Mouse (Mus musculus) G1E (cell line): ENCODE results near the gene Atp2a1. TPM values are rescaled to one million over a fixed set of nuclear protein-coding genes. Genes with fewer than 3 reads are reported as not detected.

Experiments used
- ATAC-seq: 2 replicates; pipeline ENCODE4 v1.8.0; 2016; ENCODE audit warnings: mild to moderate bottlenecking; ENCODE audit not compliant: insufficient number of reproducible peaks, poor library complexity, low FRiP score, severe bottlenecking; ENCODE audit errors: extremely low read depth
- DNase-seq: peaks from one replicate; pipeline ENCODE4 v3.0.0; 2012; ENCODE audit warnings: low spot score
- H3K27me3 ChIP-seq: 2 replicates; pipeline ENCODE4 v1.6.1; 2012; ENCODE audit warnings: mild to moderate bottlenecking, low read length, inconsistent platforms; ENCODE audit not compliant: insufficient read depth
- H3K36me3 ChIP-seq: replicated peaks from 2 replicates; pipeline ENCODE3; 2012; ENCODE audit warnings: mild to moderate bottlenecking, inconsistent platforms
- H3K4me1 ChIP-seq: 2 replicates; pipeline ENCODE4 v1.6.1; 2012; ENCODE audit warnings: low read depth, low read length, inconsistent platforms, mixed read lengths; ENCODE audit not compliant: insufficient read depth
- H3K4me3 ChIP-seq: 2 replicates; pipeline ENCODE4 v1.5.1; 2012; ENCODE audit warnings: low read depth, mild to moderate bottlenecking, inconsistent platforms, low read length, moderate library complexity, mixed read lengths
- H3K9me3 ChIP-seq: replicated peaks from 2 replicates; pipeline ENCODE4 v1.6.1; 2012; ENCODE audit warnings: inconsistent platforms
- CTCF ChIP-seq: IDR thresholded peaks from 2 replicates; pipeline ENCODE4 v1.5.1; 2012; ENCODE audit warnings: low read depth, low read length, inconsistent platforms, mixed read lengths
- GATA1 ChIP-seq: IDR thresholded peaks from 2 replicates; pipeline ENCODE4 v1.6.1; 2012; ENCODE audit warnings: borderline replicate concordance, low read length, inconsistent platforms, mixed read lengths
- GATA2 ChIP-seq: IDR thresholded peaks from 2 replicates; pipeline ENCODE4 v1.6.1; 2012; ENCODE audit warnings: low read depth, low read length, inconsistent platforms, borderline replicate concordance
- POLR2AphosphoS5 ChIP-seq: IDR thresholded peaks from 2 replicates; pipeline ENCODE4 v1.6.1; 2012; ENCODE audit warnings: low read depth, low read length, inconsistent platforms; ENCODE audit not compliant: insufficient replicate concordance
- TAL1 ChIP-seq: conservative IDR thresholded peaks from 2 replicates; pipeline ENCODE4 v1.6.1; 2012; ENCODE audit warnings: low read depth, low read length, inconsistent platforms, mixed read lengths
- polyA plus RNA-seq: library from polyadenylated mRNA; stranded (reverse); fragments of >175 nt; gene quantifications from 2 replicates; pipeline ENCODE4 v1.2.3, GENCODE M21; 2012
- total RNA-seq, 2 experiments: library from RNA; stranded (forward) in 1 of 2; stranded (reverse) in 1 of 2; fragments of 200-1000 nt in 1 of 2; fragments of >200 nt in 1 of 2; fragmentation: Nextera tagmentation in 1 of 2; gene quantifications; 2 replicates each; pipeline ENCODE4 v1.2.3; 2014 to 2017

Atp2a1 gene
- total and polyA plus RNA-seq, 3 experiments, result 0.02 TPM; not detected in 2

DNA sequence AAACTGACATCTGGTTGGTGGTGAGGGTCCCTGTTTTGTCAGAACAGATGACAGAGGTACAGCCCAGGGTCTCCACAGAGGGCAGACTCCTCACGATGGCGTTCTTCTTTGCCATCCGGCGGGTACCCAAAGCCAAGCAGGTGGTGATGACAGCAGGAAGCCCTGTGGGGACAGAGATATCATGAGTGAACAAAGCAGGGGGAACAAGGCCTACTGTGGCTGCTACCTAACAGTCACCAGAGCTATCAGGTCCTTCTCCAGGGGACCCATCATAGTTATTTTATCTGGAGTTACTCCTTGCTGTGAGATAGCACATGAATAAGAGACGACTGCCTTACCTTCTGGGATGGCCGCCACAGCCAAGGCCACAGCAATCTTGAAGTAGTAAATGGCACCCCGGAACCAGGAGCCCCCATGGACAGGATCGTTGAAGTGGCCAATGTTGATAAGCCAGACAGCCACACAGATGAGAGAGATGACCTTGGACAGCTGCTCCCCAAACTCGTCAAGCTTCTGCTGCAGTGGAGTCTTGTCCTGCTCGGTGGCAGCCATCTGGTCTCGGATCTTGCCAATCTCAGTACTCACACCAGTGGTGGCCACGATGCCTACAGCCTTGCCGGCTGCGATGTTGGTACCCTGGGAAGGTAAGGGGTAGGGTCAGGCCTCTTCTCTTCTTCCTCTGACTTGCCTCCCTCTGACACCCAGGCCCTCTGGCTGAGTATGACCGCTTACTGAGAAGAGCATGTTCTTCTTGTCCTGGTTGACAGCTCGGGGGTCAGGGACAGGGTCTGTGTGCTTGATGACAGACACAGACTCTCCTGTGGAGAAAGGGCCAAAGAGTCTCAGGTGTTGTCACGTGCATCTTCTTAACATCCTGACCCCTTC lies 6.3 kb downstream of the Atp2a1 start:
- Histone ChIP-seq H3K36me3 (no peaks in the 10 kb centered on the region), H3K4me1 (no peaks in the 10 kb centered on the region; the same call in 1 of the 2 replicates), H3K4me3 (no peak overlapping the region), H3K9me3 (no peaks in the 10 kb centered on the region), H3K27me3 (peaks cover 79% of the 10 kb centered on the region)
- TF ChIP-seq TAL1 (no peak), GATA2 (no peak), GATA1 (no peak), CTCF (no peak), POLR2AphosphoS5 (no peak)
- DNase-seq (no peak), ATAC-seq (no peak)

DNA sequence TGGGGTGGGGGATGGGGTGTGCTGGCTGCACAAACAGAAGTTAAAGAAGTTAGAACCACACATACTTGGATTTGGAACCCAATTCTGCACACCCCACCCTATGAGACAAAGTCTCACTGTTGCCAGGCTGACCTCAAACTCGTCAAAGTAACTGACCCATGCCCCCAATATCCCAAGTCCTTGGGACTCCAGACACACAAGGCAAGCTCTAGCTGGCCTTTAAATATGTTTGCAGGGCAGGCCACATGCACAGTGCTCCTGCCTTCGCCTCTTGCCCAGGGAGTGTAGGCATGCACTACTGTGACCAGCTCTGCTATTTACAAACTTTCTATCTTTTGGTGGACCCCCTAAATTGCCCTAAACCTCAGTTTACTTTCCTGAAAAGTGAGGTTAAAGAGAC lies 7.7 kb downstream of the Atp2a1 start:
- DNase-seq, result no peak
- H3K36me3 ChIP-seq, result no peaks in the 10 kb centered on the region
- no peak for TF ChIP-seq POLR2AphosphoS5
- no peak for TF ChIP-seq CTCF
- no peaks in the 10 kb centered on the region; the same call in 1 of the 2 replicates for H3K4me1 ChIP-seq
- H3K4me3 ChIP-seq, result no peak overlapping the region
- H3K27me3 ChIP-seq, result peaks cover 66% of the 10 kb centered on the region
- H3K9me3 ChIP-seq, result no peaks in the 10 kb centered on the region
- no peak for ATAC-seq

DNA sequence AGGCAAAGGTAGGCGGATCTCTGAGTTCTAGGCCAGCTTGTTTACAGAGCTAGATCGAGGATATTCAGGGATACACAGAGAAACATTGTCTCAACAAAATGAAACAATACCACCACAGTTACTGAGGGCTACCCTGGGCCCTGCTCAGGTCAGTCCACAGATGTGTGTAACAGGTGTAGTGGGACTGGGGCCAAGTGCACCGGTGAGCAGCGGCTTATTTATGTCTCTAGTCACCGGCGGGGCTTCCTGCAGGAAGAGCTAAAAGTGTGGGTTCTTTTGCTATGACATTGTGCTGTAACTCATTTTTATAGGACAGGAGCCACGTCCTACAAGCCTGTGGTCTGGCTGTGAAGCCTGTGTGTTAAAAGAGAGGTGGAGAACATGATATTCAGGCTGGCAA lies 9.0 kb downstream of the Atp2a1 start:
- ATAC-seq, result no peak
- no peaks in the 10 kb centered on the region for H3K36me3 ChIP-seq
- TF ChIP-seq CTCF (no peak), POLR2AphosphoS5 (no peak), GATA2 (no peak), GATA1 (no peak), TAL1 (no peak)
- peaks cover 56% of the 10 kb centered on the region for H3K27me3 ChIP-seq
- no peak overlapping the region for H3K4me3 ChIP-seq
- no peak for DNase-seq
- no peaks in the 10 kb centered on the region for H3K9me3 ChIP-seq
- no peaks in the 10 kb centered on the region; the same call in 1 of the 2 replicates for H3K4me1 ChIP-seq

- DNase-seq (no peak), ATAC-seq (no peak)
- Histone ChIP-seq H3K9me3 (no peaks in the 10 kb centered on the region), H3K4me3 (no peak overlapping the region), H3K27me3 (peaks cover 40% of the 10 kb centered on the region), H3K36me3 (peaks cover 9% of the 10 kb centered on the region), H3K4me1 (no peaks in the 10 kb centered on the region)
- TF ChIP-seq GATA1 (no peak), TAL1 (no peak), CTCF (no peak), GATA2 (no peak)
Measured at GRCm38 (mm10) chr7:126452244-126452643, 10.7 kb downstream of the Atp2a1 start.

GRCm38 (mm10) chr7:126450641-126451040 lies 12.3 kb downstream of the Atp2a1 start:
- Histone ChIP-seq H3K9me3 (no peaks in the 10 kb centered on the region), H3K4me1 (no peaks in the 10 kb centered on the region), H3K27me3 (peaks cover 24% of the 10 kb centered on the region), H3K36me3 (peaks cover 25% of the 10 kb centered on the region), H3K4me3 (no peak overlapping the region)
- no peak for TF ChIP-seq TAL1
- TF ChIP-seq GATA1, result no peak
- TF ChIP-seq CTCF, result no peak
- no peak for TF ChIP-seq POLR2AphosphoS5
- TF ChIP-seq GATA2, result no peak
- DNase-seq, result no peak
- no peak for ATAC-seq

- no peak for ATAC-seq
- H3K36me3 ChIP-seq, result peaks cover 31% of the 10 kb centered on the region
Measured at GRCm38 (mm10) chr7:126449991-126450390, 12.9 kb downstream of the Atp2a1 start.

More at GRCm38 (mm10) chr7:126449991-126450390, 12.9 kb downstream of the Atp2a1 start:
- H3K9me3 ChIP-seq, result no peaks in the 10 kb centered on the region
- no peak overlapping the region for H3K4me3 ChIP-seq
- H3K4me1 ChIP-seq, result no peaks in the 10 kb centered on the region
- TF ChIP-seq POLR2AphosphoS5 (no peak), GATA1 (no peak), CTCF (no peak), GATA2 (no peak), TAL1 (no peak)
- DNase-seq, result no peak
- peaks cover 21% of the 10 kb centered on the region for H3K27me3 ChIP-seq
